Mouse (Mus musculus): ENCODE measurements around the gene Pogz.

GRCm38 (mm10) chr3:94792258-94792657 lies 45.1 kb upstream of the Pogz start:
- TF ChIP-seq CTCF (IDR thresholded peaks at IDR 0.05; ENCODE audit: insufficient read depth, low read length) (no peak), POLR2A (IDR thresholded peaks at IDR 0.05; ENCODE audit: borderline replicate concordance, extremely low read depth, low read depth, low read length) (no peak)

Measured in lung, adult 2 months (tissue).